Mouse (Mus musculus): ENCODE results near the gene Tyms. TPM values are rescaled to one million over a fixed set of nuclear protein-coding genes. Genes with fewer than 3 reads are reported as not detected.

The Tyms gene
- polyA plus RNA-seq, 1 experiment from 2014 or later = 80.9 TPM

DNA sequence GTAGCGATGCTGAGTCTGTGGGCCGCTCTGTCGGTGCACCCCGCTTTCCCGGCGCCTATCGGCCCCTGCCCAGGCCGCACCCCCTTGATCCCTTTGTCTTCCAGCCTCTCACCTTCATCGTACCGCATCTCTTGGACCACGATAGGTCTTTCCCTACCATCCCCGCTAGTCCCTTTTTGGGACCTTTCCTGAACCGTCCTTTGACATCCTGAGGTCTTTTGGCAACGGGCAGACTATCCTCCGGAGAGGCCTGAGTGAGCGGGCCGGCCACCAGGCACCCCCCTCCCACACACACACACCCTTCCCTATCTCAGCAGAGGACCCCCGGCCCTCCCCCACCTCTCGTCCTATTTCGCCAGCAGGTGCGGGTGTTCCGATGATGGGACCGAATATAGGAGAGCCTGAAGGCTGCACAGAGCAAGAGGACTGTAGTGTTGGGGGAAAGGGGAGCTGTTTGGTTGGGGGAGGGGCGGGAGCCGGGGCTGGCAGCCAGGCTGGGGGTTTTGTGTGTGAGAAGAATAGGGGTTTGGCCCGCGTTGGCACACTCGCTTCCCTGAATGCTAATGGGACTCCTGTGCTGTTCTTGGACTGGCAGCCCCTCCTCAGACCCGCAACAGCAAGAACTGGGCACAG is 32.4 kb upstream of the Tyms start, which contains the start of gene 3110082J24Rik:
3110082J24Rik (minus strand) TSS at position 419 of the 633 bp plus-strand sequence.
- no peak for ATAC-seq
- H3K9me3 ChIP-seq (ENCODE audit: control insufficient read depth) = no peaks in the 10 kb centered on the region
- H3K4me1 ChIP-seq (replicated peaks; ENCODE audit: control insufficient read depth, insufficient read depth, low read length) = no peaks in the 10 kb centered on the region; the same call in 1 of the 2 replicates
- peaks cover 39% of the 10 kb centered on the region for H3K27me3 ChIP-seq (replicated peaks; ENCODE audit: control insufficient read depth, insufficient read depth, low read length)
- no peaks in the 10 kb centered on the region for H3K36me3 ChIP-seq (ENCODE audit: control insufficient read depth, insufficient read depth)
- H3K4me2 ChIP-seq (replicated peaks; ENCODE audit: low read depth) = peak within 1 kb of the TSS; percentile 77
- no peak within 1 kb of the TSS for H3K27ac ChIP-seq (ENCODE audit: low read depth, low read length)
- H3K4me3 ChIP-seq (ENCODE audit: low read depth, low read length) = peak within 1 kb of the TSS; percentile 46
- 12% methylated on average over 29 of the region's 29 CpGs for WGBS
- H3K9ac ChIP-seq (ENCODE audit: low read depth, low read length) = 0 out of 2 replicates have a peak within 1 kb of the TSS, but pooled peaks have one; percentile 26
- no peak for TF ChIP-seq CTCF (IDR thresholded peaks at IDR 0.05; ENCODE audit: low read depth)

DNA sequence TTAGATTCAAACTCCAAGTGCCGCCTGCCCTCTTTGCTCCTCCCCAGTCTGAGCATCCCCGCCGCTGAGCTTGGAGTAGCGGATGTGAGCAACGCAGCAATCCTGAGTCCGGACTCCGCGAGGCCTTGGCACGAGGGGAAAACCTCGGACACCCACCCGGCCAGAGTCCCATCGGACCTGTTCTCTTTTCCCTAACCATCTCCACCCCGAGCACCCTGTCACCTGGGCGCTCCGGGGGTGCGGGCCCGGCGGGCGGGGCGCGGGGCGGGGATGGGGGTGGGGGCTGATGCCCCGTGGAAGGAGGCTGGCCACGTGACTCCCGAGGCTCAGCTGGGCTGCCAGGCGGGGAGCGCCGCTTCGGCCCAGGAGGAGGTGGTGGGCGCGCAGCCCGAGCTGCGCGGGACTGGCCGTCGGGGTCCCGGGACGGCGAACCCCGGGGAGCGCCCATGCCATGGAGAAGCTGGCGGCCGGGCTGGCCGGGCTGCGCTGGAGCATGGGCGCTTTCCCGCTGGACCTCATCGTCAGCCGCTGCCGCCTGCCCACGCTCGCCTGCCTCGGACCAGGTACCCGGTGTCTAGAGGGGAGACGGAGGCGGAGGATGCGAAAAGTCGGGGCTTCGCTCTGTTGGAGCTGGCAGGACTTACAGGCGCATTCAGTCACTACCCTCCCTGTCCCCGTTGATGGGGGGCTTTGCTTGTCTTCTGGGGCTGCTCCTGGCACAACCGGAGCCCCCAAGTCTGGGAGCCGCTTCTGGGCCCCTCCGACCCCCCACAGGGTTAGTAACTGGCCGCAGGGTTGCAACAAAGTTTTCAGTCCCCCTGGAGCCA is 31.6 kb upstream of the Tyms start, which contains the start of gene Garem2:
Garem2 (plus strand) TSS at position 321 of the 827 bp plus-strand sequence.
- H3K27ac ChIP-seq (ENCODE audit: low read depth, low read length) = no peak within 1 kb of the TSS
- H3K4me3 ChIP-seq (ENCODE audit: low read depth, low read length) = peak within 1 kb of the TSS; percentile 46
- no peaks in the 10 kb centered on the region for H3K36me3 ChIP-seq (ENCODE audit: control insufficient read depth, insufficient read depth)
- TF ChIP-seq CTCF (IDR thresholded peaks at IDR 0.05; ENCODE audit: low read depth) = no peak
- peaks cover 39% of the 10 kb centered on the region for H3K27me3 ChIP-seq (replicated peaks; ENCODE audit: control insufficient read depth, insufficient read depth, low read length)
- ATAC-seq = peak; percentile 20; the same call in 1 of the 2 replicates
- no peaks in the 10 kb centered on the region for H3K9me3 ChIP-seq (ENCODE audit: control insufficient read depth)
- 2% methylated on average over 62 of the region's 65 CpGs for WGBS
- 0 out of 2 replicates have a peak within 1 kb of the TSS, but pooled peaks have one; percentile 26 for H3K9ac ChIP-seq (ENCODE audit: low read depth, low read length)
- no peaks in the 10 kb centered on the region; the same call in 1 of the 2 replicates for H3K4me1 ChIP-seq (replicated peaks; ENCODE audit: control insufficient read depth, insufficient read depth, low read length)
- H3K4me2 ChIP-seq (replicated peaks; ENCODE audit: low read depth) = peak within 1 kb of the TSS; percentile 77

DNA sequence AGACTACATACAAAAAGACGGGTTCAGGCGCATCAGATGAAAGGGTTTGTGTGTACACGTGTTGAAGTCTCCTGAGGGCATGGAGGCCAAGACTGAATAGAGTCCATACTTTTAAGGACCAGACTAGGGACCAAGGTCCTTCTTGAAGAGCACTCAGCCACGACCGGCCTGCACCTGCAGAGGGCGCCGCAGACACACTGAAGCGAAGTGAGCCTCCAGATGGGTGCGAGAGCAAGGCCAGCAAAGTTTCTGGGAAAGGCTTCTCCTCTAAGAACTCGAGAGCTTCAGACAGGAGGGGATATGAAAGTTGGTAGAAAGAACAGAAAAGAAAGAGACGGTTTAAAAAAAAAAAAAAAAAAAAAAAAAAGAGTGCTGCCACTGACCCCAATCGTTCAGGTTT is 30.9 kb upstream of the Tyms start:
- peak; percentile 83 for TF ChIP-seq CTCF (IDR thresholded peaks at IDR 0.05; ENCODE audit: low read depth)
- Histone ChIP-seq H3K4me3 (ENCODE audit: low read depth, low read length) (peak overlapping the region; percentile 46), H3K36me3 (ENCODE audit: control insufficient read depth, insufficient read depth) (no peaks in the 10 kb centered on the region), H3K27ac (ENCODE audit: low read depth, low read length) (no peak overlapping the region), H3K9me3 (ENCODE audit: control insufficient read depth) (no peaks in the 10 kb centered on the region), H3K4me2 (replicated peaks; ENCODE audit: low read depth) (peak overlapping the region; percentile 77), H3K9ac (ENCODE audit: low read depth, low read length) (no peak overlapping the region), H3K4me1 (replicated peaks; ENCODE audit: control insufficient read depth, insufficient read depth, low read length) (no peaks in the 10 kb centered on the region; the same call in 1 of the 2 replicates), H3K27me3 (replicated peaks; ENCODE audit: control insufficient read depth, insufficient read depth, low read length) (peaks cover 39% of the 10 kb centered on the region)
- 3% methylated on average over 12 of the region's 12 CpGs for WGBS
- peak; percentile 22; the same call in 1 of the 2 replicates for ATAC-seq

GRCm38 (mm10) chr5:30103340-30103739 is 29.9 kb upstream of the Tyms start:
- Histone ChIP-seq H3K27me3 (replicated peaks; ENCODE audit: control insufficient read depth, insufficient read depth, low read length) (peaks cover 39% of the 10 kb centered on the region), H3K36me3 (ENCODE audit: control insufficient read depth, insufficient read depth) (no peaks in the 10 kb centered on the region), H3K4me2 (replicated peaks; ENCODE audit: low read depth) (no peak overlapping the region), H3K4me1 (replicated peaks; ENCODE audit: control insufficient read depth, insufficient read depth, low read length) (no peaks in the 10 kb centered on the region; the same call in 1 of the 2 replicates), H3K4me3 (ENCODE audit: low read depth, low read length) (no peak overlapping the region), H3K9ac (ENCODE audit: low read depth, low read length) (no peak overlapping the region), H3K9me3 (ENCODE audit: control insufficient read depth) (no peaks in the 10 kb centered on the region), H3K27ac (ENCODE audit: low read depth, low read length) (no peak overlapping the region)
- WGBS = 78% methylated on average over 3 of the region's 3 CpGs
- no peak for TF ChIP-seq CTCF (IDR thresholded peaks at IDR 0.05; ENCODE audit: low read depth)
- ATAC-seq = no peak

DNA sequence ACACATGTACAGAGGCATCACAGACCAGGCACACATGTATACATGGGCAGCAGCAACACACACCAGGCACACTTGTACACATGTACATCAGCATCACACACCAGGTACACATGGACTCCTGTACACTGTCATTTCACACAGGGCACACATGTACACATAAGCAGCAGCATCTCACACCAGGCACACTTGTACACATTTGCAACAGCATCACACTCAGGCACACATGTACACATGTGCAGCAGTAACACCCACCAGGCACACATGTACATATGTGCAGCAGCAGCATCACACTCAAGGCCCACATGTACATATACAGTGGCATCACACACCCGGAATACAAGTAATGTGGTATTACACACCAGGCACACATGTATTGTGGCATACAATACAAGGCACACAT is 24.8 kb upstream of the Tyms start:
- ATAC-seq = no peak
- WGBS = 89% methylated on average over 1 of the region's 1 CpGs
- no peak for TF ChIP-seq CTCF (IDR thresholded peaks at IDR 0.05; ENCODE audit: low read depth)
- Histone ChIP-seq H3K27me3 (replicated peaks; ENCODE audit: control insufficient read depth, insufficient read depth, low read length) (no peaks in the 10 kb centered on the region; the same call in 1 of the 2 replicates), H3K4me2 (replicated peaks; ENCODE audit: low read depth) (no peak overlapping the region), H3K4me3 (ENCODE audit: low read depth, low read length) (no peak overlapping the region), H3K36me3 (ENCODE audit: control insufficient read depth, insufficient read depth) (no peaks in the 10 kb centered on the region), H3K9ac (ENCODE audit: low read depth, low read length) (no peak overlapping the region), H3K4me1 (replicated peaks; ENCODE audit: control insufficient read depth, insufficient read depth, low read length) (no peaks in the 10 kb centered on the region), H3K27ac (ENCODE audit: low read depth, low read length) (no peak overlapping the region), H3K9me3 (ENCODE audit: control insufficient read depth) (no peaks in the 10 kb centered on the region)

GRCm38 (mm10) chr5:30095731-30096130 is 22.3 kb upstream of the Tyms start:
- Histone ChIP-seq H3K27ac (ENCODE audit: low read depth, low read length) (no peak overlapping the region), H3K9me3 (ENCODE audit: control insufficient read depth) (no peaks in the 10 kb centered on the region), H3K4me1 (replicated peaks; ENCODE audit: control insufficient read depth, insufficient read depth, low read length) (no peaks in the 10 kb centered on the region), H3K36me3 (ENCODE audit: control insufficient read depth, insufficient read depth) (no peaks in the 10 kb centered on the region), H3K9ac (ENCODE audit: low read depth, low read length) (no peak overlapping the region), H3K4me2 (replicated peaks; ENCODE audit: low read depth) (no peak overlapping the region), H3K4me3 (ENCODE audit: low read depth, low read length) (no peak overlapping the region), H3K27me3 (replicated peaks; ENCODE audit: control insufficient read depth, insufficient read depth, low read length) (no peaks in the 10 kb centered on the region)
- no peak for TF ChIP-seq CTCF (IDR thresholded peaks at IDR 0.05; ENCODE audit: low read depth)
- no peak for ATAC-seq
- 64% methylated on average over 6 of the region's 6 CpGs for WGBS

All from intestine, postnatal 0 days (tissue).